Mouse (Mus musculus) stomach, embryonic 15.5 days (tissue): Measurements from ENCODE around the gene Ifit1bl1. TPM values are rescaled to one million over a fixed set of nuclear protein-coding genes. Genes with fewer than 3 reads are reported as not detected.

Experiments used
- ATAC-seq: fragments of 200-750 bp; cut with Nextera tagmentation; 2 replicates; pipeline ENCODE4 v1.8.0; 2017; ENCODE audit warnings: low read depth, moderate number of reproducible peaks, moderate TSS enrichment; ENCODE audit not compliant: insufficient read depth, low FRiP score
- H3K27ac ChIP-seq: fragments of 300-500 bp; sonication (generic); 2 replicates; pipeline ENCODE4 v1.5.1; 2015; ENCODE audit warnings: mild to moderate bottlenecking, inconsistent platforms
- H3K27me3 ChIP-seq: fragments of 300-500 bp; sonication (generic); replicated peaks from 2 replicates; pipeline ENCODE4 v1.6.1; 2015; ENCODE audit warnings: inconsistent platforms
- H3K36me3 ChIP-seq: fragments of 300-500 bp; sonication (generic); 2 replicates; pipeline ENCODE4 v1.6.1; 2015; ENCODE audit warnings: inconsistent platforms
- H3K4me1 ChIP-seq: fragments of 300-500 bp; sonication (generic); 2 replicates; pipeline ENCODE4 v1.6.1; 2015; ENCODE audit warnings: inconsistent platforms
- H3K4me2 ChIP-seq: fragments of 300-500 bp; sonication (generic); 2 replicates; pipeline ENCODE4 v1.6.1; 2015; ENCODE audit warnings: mild to moderate bottlenecking, inconsistent platforms
- H3K4me3 ChIP-seq: fragments of 300-500 bp; sonication (generic); replicated peaks from 2 replicates; pipeline ENCODE4 v1.5.1; 2015; ENCODE audit warnings: inconsistent platforms
- H3K9ac ChIP-seq: fragments of 300-500 bp; sonication (generic); 2 replicates; pipeline ENCODE4 v1.6.1; 2015; ENCODE audit warnings: inconsistent platforms
- H3K9me3 ChIP-seq: fragments of 300-500 bp; sonication (generic); 2 replicates; pipeline ENCODE4 v1.6.1; 2016; ENCODE audit warnings: inconsistent platforms
- WGBS: fragments of 180-500 bp; shearing (Covaris S2); methylation state at CpG from one replicate; pipeline ENCODE4 v1.1.7; 2015; 5-methylcytosine and 5-hydroxymethylcytosine counted together
- polyA plus RNA-seq: library from polyadenylated mRNA; unstranded; fragments of >200 nt; fragmentation: Nextera tagmentation; extraction: Ambion mirVana; gene quantifications from 2 replicates; pipeline ENCODE4 v1.2.1, GENCODE M21; 2015

Gene Ifit1bl1
- polyA plus RNA-seq, 1 experiment from 2014 or later = 0.28 TPM

GRCm38 (mm10) chr19:34554061-34554460 lies 47.7 kb downstream of the Ifit1bl1 start:
- H3K9me3 ChIP-seq = no peaks in the 10 kb centered on the region
- H3K4me3 ChIP-seq = no peak overlapping the region
- H3K27ac ChIP-seq = no peak overlapping the region
- no peak overlapping the region for H3K9ac ChIP-seq
- no peak for ATAC-seq
- H3K4me1 ChIP-seq = no peaks in the 10 kb centered on the region
- H3K4me2 ChIP-seq = no peak overlapping the region
- H3K27me3 ChIP-seq = no peaks in the 10 kb centered on the region
- no peaks in the 10 kb centered on the region for H3K36me3 ChIP-seq

GRCm38 (mm10) chr19:34553522-34553921 lies 48.2 kb downstream of the Ifit1bl1 start:
- Histone ChIP-seq H3K9ac (no peak overlapping the region), H3K4me2 (no peak overlapping the region), H3K4me3 (no peak overlapping the region), H3K27ac (no peak overlapping the region), H3K36me3 (no peaks in the 10 kb centered on the region), H3K4me1 (no peaks in the 10 kb centered on the region), H3K9me3 (no peaks in the 10 kb centered on the region), H3K27me3 (no peaks in the 10 kb centered on the region)
- no peak for ATAC-seq
- 47% methylated on average over 3 of the region's 3 CpGs for WGBS

GRCm38 (mm10) chr19:34553021-34553420 lies 48.7 kb downstream of the Ifit1bl1 start:
- no peak overlapping the region for H3K4me2 ChIP-seq
- no peaks in the 10 kb centered on the region for H3K9me3 ChIP-seq
- 61% methylated on average over 6 of the region's 6 CpGs for WGBS
- H3K27me3 ChIP-seq = no peaks in the 10 kb centered on the region
- ATAC-seq = no peak
- no peak overlapping the region for H3K4me3 ChIP-seq
- no peaks in the 10 kb centered on the region for H3K4me1 ChIP-seq
- H3K9ac ChIP-seq = no peak overlapping the region
- no peaks in the 10 kb centered on the region for H3K36me3 ChIP-seq
- H3K27ac ChIP-seq = no peak overlapping the region

GRCm38 (mm10) chr19:34551981-34552380 lies 49.8 kb downstream of the Ifit1bl1 start:
- no peak overlapping the region for H3K27ac ChIP-seq
- no peaks in the 10 kb centered on the region for H3K27me3 ChIP-seq
- no peak for ATAC-seq
- H3K4me2 ChIP-seq = peak overlapping the region; percentile 12
- H3K9me3 ChIP-seq = no peaks in the 10 kb centered on the region
- no peaks in the 10 kb centered on the region for H3K36me3 ChIP-seq
- no peaks in the 10 kb centered on the region for H3K4me1 ChIP-seq
- H3K9ac ChIP-seq = no peak overlapping the region
- H3K4me3 ChIP-seq = no peak overlapping the region
- 44% methylated on average over 5 of the region's 5 CpGs for WGBS

- ATAC-seq = peak; percentile 91
- H3K9me3 ChIP-seq = no peaks in the 10 kb centered on the region
- H3K4me1 ChIP-seq = no peaks in the 10 kb centered on the region
- peak within 1 kb of the TSS; percentile 53 for H3K4me3 ChIP-seq
- no peaks in the 10 kb centered on the region for H3K27me3 ChIP-seq
- H3K9ac ChIP-seq = no peak within 1 kb of the TSS
- under 1% methylated on average over 22 of the region's 22 CpGs for WGBS
- no peaks in the 10 kb centered on the region for H3K36me3 ChIP-seq
- H3K27ac ChIP-seq = 0 out of 2 replicates have a peak within 1 kb of the TSS, but pooled peaks have one; percentile 57
- H3K4me2 ChIP-seq = peak within 1 kb of the TSS; percentile 76
Measured at GRCm38 (mm10) chr19:34550534-34551223, 51.1 kb downstream of the Ifit1bl1 start, which contains the start of gene Ifit2. Gene Ifit2, plus strand, starts transcription at chr19:34550694.

GRCm38 (mm10) chr19:34550205-34550533 lies 51.6 kb downstream of the Ifit1bl1 start:
- no peak overlapping the region for H3K9ac ChIP-seq
- H3K4me2 ChIP-seq = peak overlapping the region; percentile 76
- peak overlapping the region; percentile 53 for H3K4me3 ChIP-seq
- 35% methylated on average over 4 of the region's 4 CpGs for WGBS
- H3K36me3 ChIP-seq = no peaks in the 10 kb centered on the region
- no peaks in the 10 kb centered on the region for H3K4me1 ChIP-seq
- no peak overlapping the region for H3K27ac ChIP-seq
- no peaks in the 10 kb centered on the region for H3K9me3 ChIP-seq
- no peaks in the 10 kb centered on the region for H3K27me3 ChIP-seq
- ATAC-seq = no peak

GRCm38 (mm10) chr19:34547976-34548375 lies 53.8 kb downstream of the Ifit1bl1 start:
- Histone ChIP-seq H3K36me3 (no peaks in the 10 kb centered on the region), H3K4me1 (no peaks in the 10 kb centered on the region), H3K27me3 (no peaks in the 10 kb centered on the region), H3K9ac (no peak overlapping the region), H3K9me3 (no peaks in the 10 kb centered on the region), H3K27ac (no peak overlapping the region), H3K4me3 (no peak overlapping the region), H3K4me2 (no peak overlapping the region)
- no peak for ATAC-seq
- 38% methylated on average over 7 of the region's 7 CpGs for WGBS

GRCm38 (mm10) chr19:34546211-34546610 lies 55.5 kb downstream of the Ifit1bl1 start:
- H3K4me2 ChIP-seq = no peak overlapping the region

More at GRCm38 (mm10) chr19:34546211-34546610, 55.5 kb downstream of the Ifit1bl1 start:
- no peak overlapping the region for H3K4me3 ChIP-seq
- H3K27me3 ChIP-seq = no peaks in the 10 kb centered on the region
- H3K9ac ChIP-seq = no peak overlapping the region
- 88% methylated on average over 4 of the region's 4 CpGs for WGBS
- H3K27ac ChIP-seq = no peak overlapping the region
- no peaks in the 10 kb centered on the region for H3K4me1 ChIP-seq
- H3K9me3 ChIP-seq = no peaks in the 10 kb centered on the region
- H3K36me3 ChIP-seq = no peaks in the 10 kb centered on the region
- no peak for ATAC-seq

Other genes with a start within 250 kb of the Ifit1bl1 start
- gene Ch25h, start 126.8 kb downstream of the Ifit1bl1 start, polyA plus RNA-seq = 2.6 and 3.5 TPM in 2 replicates
- gene Lipa, start 74.5 kb downstream of the Ifit1bl1 start, polyA plus RNA-seq = 29.8 and 32.5 TPM in 2 replicates
- gene Ifit2, start 51.3 kb downstream of the Ifit1bl1 start, polyA plus RNA-seq = 5.5 and 6.2 TPM in 2 replicates
- gene Ifit3, start 18.4 kb downstream of the Ifit1bl1 start, polyA plus RNA-seq = 0.84 and 1.0 TPM in 2 replicates
- gene Ifit3b, start 6.0 kb upstream of the Ifit1bl1 start, polyA plus RNA-seq = 0.13 and 0.17 TPM in 2 replicates
- 0.80 and 0.86 TPM in 2 replicates for gene Ifit1bl2, start 38.8 kb upstream of the Ifit1bl1 start, polyA plus RNA-seq
- gene Ifit1, start 38.9 kb upstream of the Ifit1bl1 start, polyA plus RNA-seq = 1.2 and 2.9 TPM in 2 replicates
- gene Slc16a12, start 145.3 kb upstream of the Ifit1bl1 start, polyA plus RNA-seq = 5.5 and 6.8 TPM in 2 replicates